Mouse (Mus musculus) left cerebral cortex, postnatal 14 days (tissue): ENCODE measurements at regions not wholly inside any gene's neighbourhood (a gene's known extent, or its start where the extent isn't known, plus 50 kb on each side); places are given as distances from the start of the nearest gene placed in this dataset.

ENCODE experiments used
- DNase-seq, 2 experiments: peaks; one replicate each; pipeline ENCODE4 v3.0.0; 2021 to 2022; ENCODE audit warnings: low spot score in 2 of 2, mixed read lengths in 1 of 2
- intact Hi-C: fragments of 180-260 bp; cut with DNase I; formaldehyde crosslinking; loops from one replicate; pipeline ENCODE4 v1.15.1; 2025

DNA sequence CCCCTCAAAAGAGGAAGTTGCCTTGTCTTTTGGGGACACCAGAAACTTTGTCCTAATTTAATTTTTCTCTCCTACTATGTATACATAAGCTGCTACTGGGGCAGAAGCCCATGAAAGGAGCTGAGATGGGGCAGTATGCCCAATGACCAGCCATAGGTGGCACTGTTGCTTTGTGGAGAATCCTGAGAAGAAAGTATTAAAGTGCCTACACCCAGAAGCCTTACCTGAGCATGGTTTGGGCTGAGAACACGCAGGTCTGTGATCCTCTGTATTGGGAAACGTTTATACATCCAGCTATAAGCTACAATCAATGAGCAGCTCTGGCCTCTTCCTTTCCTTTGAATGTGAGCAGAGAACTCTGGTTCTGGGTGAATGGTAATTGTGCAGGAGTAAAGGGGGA lies 1088.5 kb downstream of the Jrkl start:
- intact Hi-C loops = no loop called here
- DNase-seq = peak in 1 of 2 experiments; percentile 6

DNA sequence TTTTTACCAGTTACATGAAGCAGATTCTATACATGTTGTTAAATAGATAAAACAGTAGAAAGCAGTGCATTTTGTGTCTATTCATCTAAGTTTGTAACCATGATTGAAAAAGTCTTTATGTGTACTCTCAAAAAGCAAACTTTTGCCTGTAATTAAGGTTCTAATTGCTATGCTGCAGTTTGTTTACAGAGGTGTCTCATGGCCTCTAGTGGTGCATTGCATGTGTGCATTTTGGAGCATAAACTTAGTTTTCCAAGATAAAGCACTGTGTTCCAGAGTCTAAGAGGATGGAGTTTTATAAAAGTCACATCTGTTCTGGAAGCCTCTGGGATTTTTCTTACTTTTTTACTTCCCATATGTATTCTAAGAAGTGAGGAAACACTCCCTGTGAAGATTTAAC lies 1132.3 kb downstream of the Jrkl start:
- intact Hi-C loops = no loop called here
- no peak for DNase-seq
